In the genomic region with DNA sequence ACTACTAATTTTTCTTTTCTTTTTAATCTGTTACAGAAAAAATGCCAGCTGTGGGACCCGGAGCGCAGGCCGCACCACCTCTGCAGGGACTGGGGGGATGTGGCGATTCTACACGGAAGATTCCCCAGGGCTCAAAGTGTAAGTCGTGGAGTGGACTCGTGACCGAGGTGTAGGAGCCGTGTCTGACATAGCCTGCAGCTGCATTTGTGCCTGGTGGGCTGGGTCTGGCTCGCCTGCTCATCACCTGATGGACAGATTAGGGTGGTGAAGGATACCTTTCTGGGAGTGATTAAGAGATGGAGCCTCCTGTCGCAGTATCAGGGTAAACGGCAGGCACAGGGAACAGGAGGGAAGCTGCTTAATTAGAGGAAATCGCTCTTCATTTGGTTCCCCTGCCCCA, we compare ENCODE assay signal across 14 mouse cellular contexts.
"Had no signal": no experiment of that assay in that cellular context is flagged by ENCODE, and none has a peak within 500 bp of the region (broad histone marks: within the 10 kb centered on the region; RNA-seq: fewer than 3 reads in every experiment).

No protein-coding gene starts in this region.

- DNase-seq: gastrocnemius, postnatal 14 days; gastrocnemius, postnatal 36 days; heart, adult 2 months; heart, postnatal 14 days; heart, postnatal 36 days; kidney, adult 11 months; kidney, adult 2 months; kidney, adult 9 months; kidney, postnatal 14 days; kidney, postnatal 36 days; layer of hippocampus, adult 9-11 months; layer of hippocampus, postnatal 36 days; liver; liver, embryonic 13.5 days had no signal
